Mouse (Mus musculus) midbrain, postnatal 0 days (tissue): ENCODE measurements around the gene Mns1. TPM values are rescaled to one million over a fixed set of nuclear protein-coding genes. Genes with fewer than 3 reads are reported as not detected.

Experiments
- ATAC-seq: fragments of 200-750 bp; cut with Nextera tagmentation; 2 replicates; pipeline ENCODE4 v1.8.0; 2017; ENCODE audit warnings: moderate number of reproducible peaks, mild to moderate bottlenecking, moderate TSS enrichment, moderate library complexity; ENCODE audit not compliant: low FRiP score
- DNase-seq: peaks from one replicate; pipeline ENCODE4 v3.0.0-alpha.2; 2015; ENCODE audit warnings: low spot score
- H3K27ac ChIP-seq: fragments of 300-500 bp; sonication (generic); 2 replicates; pipeline ENCODE4 v1.5.1; 2014; ENCODE audit warnings: low read depth, mild to moderate bottlenecking, low read length, mixed read lengths
- H3K27me3 ChIP-seq: fragments of 300-500 bp; sonication (generic); 2 replicates; pipeline ENCODE4 v1.6.1; 2014; ENCODE audit warnings: low read length, control low read depth, mixed read lengths; ENCODE audit not compliant: insufficient read depth
- H3K36me3 ChIP-seq: fragments of 300-500 bp; sonication (generic); 2 replicates; pipeline ENCODE4 v1.6.1; 2014; ENCODE audit warnings: low read length, control low read depth, mixed read lengths; ENCODE audit not compliant: insufficient read depth
- H3K4me1 ChIP-seq: fragments of 300-500 bp; sonication (generic); 2 replicates; pipeline ENCODE4 v1.6.1; 2014; ENCODE audit warnings: mild to moderate bottlenecking, control low read depth, antibody characterized with exemption, low read length, mixed read lengths; ENCODE audit not compliant: insufficient read depth
- H3K4me2 ChIP-seq: fragments of 300-500 bp; sonication (generic); 2 replicates; pipeline ENCODE4 v1.6.1; 2014; ENCODE audit warnings: low read depth, mild to moderate bottlenecking, low read length, mixed read lengths; ENCODE audit not compliant: poor library complexity, severe bottlenecking
- H3K4me3 ChIP-seq: fragments of 300-500 bp; sonication (generic); 2 replicates; pipeline ENCODE4 v1.5.1; 2014; ENCODE audit warnings: low read depth, mild to moderate bottlenecking, low read length, moderate library complexity
- H3K9ac ChIP-seq: fragments of 300-500 bp; sonication (generic); replicated peaks from 2 replicates; pipeline ENCODE4 v1.6.1; 2014; ENCODE audit warnings: mild to moderate bottlenecking, low read length, moderate library complexity, mixed read lengths; ENCODE audit not compliant: poor library complexity, severe bottlenecking
- H3K9me3 ChIP-seq: fragments of 300-500 bp; sonication (generic); 2 replicates; pipeline ENCODE4 v1.6.1; 2016; ENCODE audit warnings: low read length, control low read depth
- CTCF ChIP-seq: IDR thresholded peaks from 2 replicates; pipeline ENCODE4 v1.5.1; 2016; ENCODE audit warnings: antibody characterized with exemption, mild to moderate bottlenecking
- WGBS: fragments of 180-500 bp; shearing (Covaris S2); extraction: QIAGEN DNeasy Blood & Tissue Kit; methylation state at CpG from one replicate; pipeline ENCODE4 v1.1.7; 2014; 5-methylcytosine and 5-hydroxymethylcytosine counted together
- polyA plus RNA-seq: library from polyadenylated mRNA; unstranded; fragments of >200 nt; fragmentation: Nextera tagmentation; extraction: Ambion mirVana; gene quantifications from 2 replicates; pipeline ENCODE4 v1.2.1, GENCODE M21; 2015
- total RNA-seq: library from RNA; depleted of rRNA; stranded (reverse); fragments of >200 nt; gene quantifications from 2 replicates; pipeline ENCODE4 v1.2.3, GENCODE M21; 2014

Gene Mns1
- total and polyA plus RNA-seq, 2 experiments from 2014 or later, result 3.1 TPM

DNA sequence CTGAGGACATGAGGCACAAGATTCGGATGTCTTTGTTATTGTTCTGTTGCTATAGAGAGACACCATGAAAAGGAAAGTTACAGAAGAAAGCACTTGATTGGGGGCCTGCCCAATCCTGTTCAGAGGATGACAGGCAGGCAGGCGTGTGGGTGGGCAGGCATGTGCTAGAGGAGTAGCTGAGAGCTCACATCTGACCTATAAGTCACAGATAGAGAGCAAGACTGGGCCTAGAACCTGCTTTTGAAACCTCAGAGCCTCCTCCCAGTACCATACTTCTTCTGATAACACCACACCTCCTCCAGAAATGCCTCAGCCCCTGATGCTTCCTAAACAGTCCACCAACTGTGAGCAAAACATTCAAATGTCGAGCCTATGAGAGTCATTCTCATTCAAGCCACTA, 19.4 kb upstream of the Mns1 start:
- DNase-seq (no peak), ATAC-seq (no peak)
- 83% methylated on average over 3 of the region's 3 CpGs for WGBS
- no peak overlapping the region for H3K9ac ChIP-seq
- H3K27ac ChIP-seq, result no peak overlapping the region
- H3K9me3 ChIP-seq, result no peaks in the 10 kb centered on the region
- peaks cover 11% of the 10 kb centered on the region; the same call in 1 of the 2 replicates for H3K4me1 ChIP-seq
- no peaks in the 10 kb centered on the region for H3K27me3 ChIP-seq
- H3K4me3 ChIP-seq, result no peak overlapping the region
- TF ChIP-seq CTCF, result no peak
- no peak overlapping the region for H3K4me2 ChIP-seq
- no peaks in the 10 kb centered on the region for H3K36me3 ChIP-seq

DNA sequence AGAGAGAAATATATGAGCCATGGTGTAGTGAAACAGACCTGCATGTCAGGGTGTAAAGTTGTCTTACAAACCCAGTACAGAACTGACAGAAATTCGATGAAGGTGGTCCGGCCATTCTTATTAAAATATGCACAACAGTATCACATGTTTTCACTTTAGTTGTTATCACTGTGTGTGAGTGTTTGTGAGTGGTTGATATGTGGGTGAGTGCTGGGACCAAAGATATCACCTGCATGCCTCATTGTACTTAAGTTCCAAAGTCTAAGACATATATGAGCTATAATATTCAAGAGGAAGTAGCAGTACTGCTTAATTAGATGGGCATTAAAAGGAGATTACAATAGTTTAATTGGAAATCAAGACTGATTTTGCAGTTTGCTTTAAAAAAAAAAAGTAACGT, 17.3 kb upstream of the Mns1 start:
- DNase-seq (no peak), ATAC-seq (no peak)
- H3K27me3 ChIP-seq, result no peaks in the 10 kb centered on the region
- H3K4me1 ChIP-seq, result peaks cover 11% of the 10 kb centered on the region; the same call in 1 of the 2 replicates
- no peak overlapping the region for H3K9ac ChIP-seq
- H3K4me2 ChIP-seq, result no peak overlapping the region
- no peaks in the 10 kb centered on the region for H3K36me3 ChIP-seq
- WGBS, result 86% methylated on average over 3 of the region's 3 CpGs
- H3K4me3 ChIP-seq, result no peak overlapping the region
- no peaks in the 10 kb centered on the region for H3K9me3 ChIP-seq
- no peak for TF ChIP-seq CTCF
- H3K27ac ChIP-seq, result no peak overlapping the region

- no peak overlapping the region for H3K4me2 ChIP-seq
- DNase-seq, result no peak
- H3K9ac ChIP-seq, result no peak overlapping the region
- TF ChIP-seq CTCF, result no peak
- 47% methylated on average over 11 of the region's 11 CpGs for WGBS
- ATAC-seq, result no peak
- no peaks in the 10 kb centered on the region for H3K36me3 ChIP-seq
- no peak overlapping the region for H3K4me3 ChIP-seq
- H3K27ac ChIP-seq, result no peak overlapping the region
- H3K9me3 ChIP-seq, result no peaks in the 10 kb centered on the region
- H3K27me3 ChIP-seq, result no peaks in the 10 kb centered on the region
- H3K4me1 ChIP-seq, result peaks cover 11% of the 10 kb centered on the region; the same call in 1 of the 2 replicates
These were observed 15.5 kb upstream of the Mns1 start for GRCm38 (mm10) chr9:72422284-72422683.

- no peaks in the 10 kb centered on the region for H3K36me3 ChIP-seq
These were observed 15.1 kb upstream of the Mns1 start for GRCm38 (mm10) chr9:72422753-72423152.

DNA sequence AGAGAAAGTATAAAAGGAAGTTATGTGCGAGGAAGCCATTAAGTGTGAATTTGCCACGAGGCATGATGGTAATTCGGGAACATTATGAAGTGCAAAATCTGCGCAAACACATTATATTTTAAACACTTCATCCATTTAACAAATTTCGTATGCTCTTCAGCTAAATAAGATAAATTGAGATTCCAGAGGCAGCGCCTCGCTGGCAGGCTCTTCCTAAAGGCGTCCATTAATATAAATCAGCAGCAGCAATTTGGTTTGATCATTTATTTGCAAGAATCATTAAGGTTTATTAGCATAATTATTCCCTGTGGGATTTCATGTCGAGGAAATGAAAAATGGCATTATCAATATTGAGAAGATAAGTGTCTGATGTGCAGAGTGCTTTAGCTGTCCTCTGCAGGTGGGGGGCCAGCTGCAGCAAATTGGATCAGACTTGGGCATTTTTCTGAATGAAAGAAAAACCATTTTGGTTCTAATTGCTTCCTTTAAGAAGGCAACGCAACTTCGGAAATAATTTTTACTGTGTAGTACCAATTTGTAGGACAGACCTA, 12.4 kb upstream of the Mns1 start:
- TF ChIP-seq CTCF, result no peak
- Histone ChIP-seq H3K36me3 (no peaks in the 10 kb centered on the region), H3K27me3 (no peaks in the 10 kb centered on the region), H3K4me2 (no peak overlapping the region), H3K4me1 (peaks cover 11% of the 10 kb centered on the region; the same call in 1 of the 2 replicates), H3K9me3 (no peaks in the 10 kb centered on the region), H3K4me3 (no peak overlapping the region), H3K27ac (no peak overlapping the region), H3K9ac (no peak overlapping the region)
- peak; percentile 37 for DNase-seq
- no peak for ATAC-seq
- WGBS, result 47% methylated on average over 11 of the region's 11 CpGs

More at GRCm38 (mm10) chr9:72422753-72423152, 15.1 kb upstream of the Mns1 start:
- Histone ChIP-seq H3K27ac (no peak overlapping the region), H3K9ac (no peak overlapping the region), H3K27me3 (no peaks in the 10 kb centered on the region), H3K4me2 (no peak overlapping the region), H3K4me3 (no peak overlapping the region), H3K4me1 (peaks cover 11% of the 10 kb centered on the region; the same call in 1 of the 2 replicates), H3K9me3 (no peaks in the 10 kb centered on the region)
- TF ChIP-seq CTCF, result peak; percentile 17; the same call in 1 of the 2 replicates
- ATAC-seq, result no peak
- WGBS, result 89% methylated on average over 2 of the region's 2 CpGs
- DNase-seq, result no peak

DNA sequence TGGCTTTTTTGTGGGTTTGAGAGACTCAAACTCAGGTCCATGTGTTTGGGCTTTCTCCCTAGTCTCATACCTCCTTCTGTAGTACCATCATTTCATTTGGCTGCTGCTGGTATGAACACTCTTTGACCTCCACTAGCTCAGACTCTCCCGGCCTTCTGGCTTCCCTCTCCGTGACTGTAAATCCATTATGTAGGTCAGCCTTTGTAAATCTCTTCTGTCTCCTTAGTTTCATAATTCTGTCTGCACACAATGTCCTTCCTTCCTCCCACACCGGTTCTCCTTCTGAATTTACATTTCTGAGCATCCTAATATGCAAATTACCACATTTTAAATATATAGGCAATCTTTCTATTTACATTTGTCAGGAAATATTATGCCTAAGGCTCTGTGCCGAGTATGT, 9.9 kb upstream of the Mns1 start:
- TF ChIP-seq CTCF, result no peak
- WGBS, result 63% methylated on average over 4 of the region's 4 CpGs
- Histone ChIP-seq H3K4me3 (no peak overlapping the region), H3K4me1 (no peaks in the 10 kb centered on the region), H3K9me3 (no peaks in the 10 kb centered on the region), H3K27ac (no peak overlapping the region), H3K36me3 (no peaks in the 10 kb centered on the region), H3K4me2 (no peak overlapping the region), H3K9ac (no peak overlapping the region), H3K27me3 (no peaks in the 10 kb centered on the region)
- DNase-seq (no peak), ATAC-seq (no peak)
